Comparison of ENCODE assay signal across 15 mouse cellular contexts in the genomic region with DNA sequence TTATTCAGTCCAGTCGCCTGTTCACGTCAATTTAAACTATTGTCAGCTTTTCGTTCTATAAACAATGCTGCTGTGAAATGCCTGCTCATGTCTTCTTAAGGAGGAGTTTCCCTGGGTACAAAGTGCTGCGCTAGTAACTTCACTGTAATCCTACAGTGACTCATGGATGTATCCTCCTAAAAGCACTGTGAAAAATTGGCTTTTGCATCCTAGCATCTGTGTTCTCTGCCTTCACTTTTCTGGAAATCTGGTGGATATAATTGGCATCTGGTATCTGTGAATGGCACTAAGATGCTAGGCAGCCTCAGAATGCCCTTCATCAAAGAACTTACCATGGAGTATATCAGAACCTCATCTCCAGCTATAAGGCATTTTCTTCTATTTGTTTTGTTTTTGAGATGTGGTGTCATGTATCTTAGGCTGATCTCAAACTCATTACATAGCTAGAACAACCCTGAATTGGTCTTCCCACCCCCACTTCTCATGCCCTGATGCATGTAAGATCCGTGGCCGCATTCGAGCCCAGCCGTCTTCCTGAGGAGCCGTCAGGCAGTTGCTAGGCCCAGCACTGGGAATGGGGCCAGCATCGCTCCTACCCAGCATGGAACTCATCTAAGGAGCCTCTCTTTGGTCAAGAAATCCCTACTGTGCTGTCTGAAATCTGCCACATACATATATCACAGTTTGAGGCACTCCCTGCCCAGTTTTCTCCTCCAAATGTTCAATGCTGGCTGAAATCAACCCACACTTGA. TPM values are rescaled to one million over a fixed set of nuclear protein-coding genes. Genes with fewer than 3 reads are reported as not detected.
A peak's percentile ranks its signal among the peaks of the same experiment; 100 is the strongest.
DNase-seq lines count a peak whose midpoint lies in the region; ATAC-seq lines count a peak whose summit lies in the region.
"Had no signal": no experiment of that assay in that cellular context is flagged by ENCODE, and none has a peak within 500 bp of the region (broad histone marks: within the 10 kb centered on the region; RNA-seq: fewer than 3 reads in every experiment).

No protein-coding gene starts in this region.

- ATAC-seq in frontal cortex, adult (ENCODE audit: low TSS enrichment), result peak; percentile 69
- ATAC-seq in forebrain, embryonic 13.5 days, result no peak
- ATAC-seq: inflammation-experienced regulatory T-cells, adult 6 months had no signal

- H3K4me2 ChIP-seq in forebrain, embryonic 13.5 days, result no peak overlapping the region
- H3K4me2 ChIP-seq: embryonic facial prominence, embryonic 12.5 days; heart, embryonic 15.5 days had no signal

- intact Hi-C loops in left cerebral cortex, postnatal 36 days (cut with DNase I), result loop anchor here (5.0 kb wide), 1 partner anchor 64 kb away; no protein-coding TSS in a partner anchor

- H3K9me3 ChIP-seq in forebrain, embryonic 13.5 days (replicated peaks), result no peaks in the 10 kb centered on the region
- H3K9me3 ChIP-seq: embryonic facial prominence, embryonic 12.5 days; heart, embryonic 15.5 days had no signal

- no peak overlapping the region for H3K9ac ChIP-seq in forebrain, embryonic 13.5 days
- H3K9ac ChIP-seq: embryonic facial prominence, embryonic 12.5 days; heart, embryonic 15.5 days had no signal

- H3K4me1 ChIP-seq in forebrain, embryonic 13.5 days, result peaks cover 3% of the 10 kb centered on the region; the same call in 1 of the 2 replicates

- H3K4me3 ChIP-seq in forebrain, embryonic 13.5 days, result no peak overlapping the region
- H3K4me3 ChIP-seq: embryonic facial prominence, embryonic 12.5 days; heart, embryonic 15.5 days had no signal

- no peak overlapping the region for H3K27ac ChIP-seq in forebrain, embryonic 13.5 days
- H3K27ac ChIP-seq: embryonic facial prominence, embryonic 12.5 days; heart, embryonic 15.5 days; stomach, postnatal 0 days had no signal

- WGBS in forebrain, embryonic 13.5 days, result 87% methylated on average over 10 of the region's 10 CpGs

- H3K36me3 ChIP-seq in forebrain, embryonic 13.5 days (ENCODE audit: poor library complexity, severe bottlenecking), result no peaks in the 10 kb centered on the region
- H3K36me3 ChIP-seq: embryonic facial prominence, embryonic 12.5 days; heart, embryonic 15.5 days had no signal

- DNase-seq in frontal cortex, postnatal 25 days (ENCODE audit: low spot score in 2 of 2), result no peak
- DNase-seq in testis, postnatal 10 days (ENCODE audit: low spot score), result peak; percentile 53
- DNase-seq in testis, postnatal 14 days (ENCODE audit: low spot score), result no peak
- DNase-seq in left cerebral cortex, postnatal 36 days (ENCODE audit: low spot score in 2 of 2), result peak; percentile 44 to 53
- DNase-seq in gastrocnemius, adult 18-20 months (ENCODE audit: low spot score), result no peak
- DNase-seq in yolk sac, embryonic 10.5 days (ENCODE audit: low spot score), result no peak
- DNase-seq: adrenal gland, postnatal 10 days; kidney, postnatal 4 days; liver had no signal

- no peaks in the 10 kb centered on the region for H3K27me3 ChIP-seq in forebrain, embryonic 13.5 days
- H3K27me3 ChIP-seq: embryonic facial prominence, embryonic 12.5 days; heart, embryonic 15.5 days had no signal

RNA-seq across cellular contexts. Expression of a gene that starts 56.1 kb away (rescaled TPM):
- total RNA-seq in left cerebral cortex, postnatal 36 days (2021), result 10 to 100 TPM; 26.0 to 27.9 TPM
- total RNA-seq in gastrocnemius, adult 18-20 months (2021), result under 1 TPM; 0.28 to 0.34 TPM
- polyA plus RNA-seq in forebrain, embryonic 13.5 days (2015; fragmentation: Nextera tagmentation; extraction: Ambion mirVana), result 5.0 and 6.2 TPM in 2 replicates

RNA-seq across cellular contexts. Expression of a gene that starts 56.3 kb away (rescaled TPM):
- total RNA-seq in left cerebral cortex, postnatal 36 days (2021), result 10 to 100 TPM; 18.0 to 18.3 TPM
- 1 to 10 TPM; 3.3 to 4.6 TPM for total RNA-seq in gastrocnemius, adult 18-20 months (2021)
- 39.7 and 43.3 TPM in 2 replicates for polyA plus RNA-seq in forebrain, embryonic 13.5 days (2015; fragmentation: Nextera tagmentation; extraction: Ambion mirVana)

Comparison
In these comparisons a context has a peak if more than half of its experiments do, and no peak if none do; other contexts are left out.
1. DNase-seq: peak in testis, postnatal 10 days (single experiment) and left cerebral cortex, postnatal 36 days (2 of 2); none in frontal cortex, postnatal 25 days (0 of 2), testis, postnatal 14 days (single experiment), gastrocnemius, adult 18-20 months (single experiment) and yolk sac, embryonic 10.5 days (single experiment).
2. RNA of a gene that starts 56.1 kb away (total RNA-seq): 26.0 to 27.9 TPM in left cerebral cortex, postnatal 36 days; 0.28 to 0.34 TPM in gastrocnemius, adult 18-20 months; every median in the first group is over 10 times any median in the second.